Mouse (Mus musculus) stomach, embryonic 14.5 days (tissue): Measurements from ENCODE around the gene Morc4. TPM values are rescaled to one million over a fixed set of nuclear protein-coding genes. Genes with fewer than 3 reads are reported as not detected.

Experiments
- ATAC-seq: fragments of 200-750 bp; cut with Nextera tagmentation; 2 replicates; pipeline ENCODE4 v1.8.0; 2017; ENCODE audit warnings: low read depth, moderate TSS enrichment; ENCODE audit not compliant: insufficient number of reproducible peaks, insufficient read depth, low FRiP score
- H3K27ac ChIP-seq: fragments of 300-500 bp; sonication (generic); 2 replicates; pipeline ENCODE4 v1.5.1; 2014; ENCODE audit warnings: mild to moderate bottlenecking, low read length, moderate library complexity, mixed read lengths
- H3K27me3 ChIP-seq: fragments of 300-500 bp; sonication (generic); 2 replicates; pipeline ENCODE4 v1.6.1; 2014; ENCODE audit warnings: low read length, control low read depth, mixed read lengths; ENCODE audit not compliant: control insufficient read depth, insufficient read depth
- H3K36me3 ChIP-seq: fragments of 300-500 bp; sonication (generic); 2 replicates; pipeline ENCODE4 v1.6.1; 2014; ENCODE audit warnings: mild to moderate bottlenecking, control low read depth, low read length, moderate library complexity, mixed read lengths; ENCODE audit not compliant: control insufficient read depth, insufficient read depth
- H3K4me1 ChIP-seq: fragments of 300-500 bp; sonication (generic); 2 replicates; pipeline ENCODE4 v1.6.1; 2014; ENCODE audit warnings: low read length, control low read depth, mixed read lengths; ENCODE audit not compliant: control insufficient read depth, insufficient read depth
- H3K4me2 ChIP-seq: fragments of 300-500 bp; sonication (generic); replicated peaks from 2 replicates; pipeline ENCODE4 v1.6.1; 2014; ENCODE audit warnings: low read depth, low read length, control low read depth
- H3K4me3 ChIP-seq: fragments of 300-500 bp; sonication (generic); 2 replicates; pipeline ENCODE4 v1.5.1; 2014; ENCODE audit warnings: low read depth, low read length, control low read depth
- H3K9ac ChIP-seq: fragments of 300-500 bp; sonication (generic); replicated peaks from 2 replicates; pipeline ENCODE4 v1.6.1; 2014; ENCODE audit warnings: low read depth, mild to moderate bottlenecking, control low read depth, low read length, moderate library complexity, mixed read lengths
- H3K9me3 ChIP-seq: fragments of 300-500 bp; sonication (generic); 2 replicates; pipeline ENCODE4 v1.6.1; 2016; ENCODE audit warnings: low read depth, low read length, control low read depth; ENCODE audit not compliant: control insufficient read depth
- whole genome bisulfite sequencing: fragments of 180-500 bp; shearing (Covaris S2); extraction: QIAGEN DNeasy Blood & Tissue Kit; methylation state at CpG from one replicate; pipeline ENCODE4 v1.1.7; 2014; 5-methylcytosine and 5-hydroxymethylcytosine counted together
- polyA plus RNA-seq: library from polyadenylated mRNA; unstranded; fragments of >200 nt; fragmentation: Nextera tagmentation; extraction: Ambion mirVana; gene quantifications from 2 replicates; pipeline ENCODE4 v1.2.1, GENCODE M21; 2014

Gene Morc4
- 17.2 and 19.1 TPM in 2 replicates for polyA plus RNA-seq

GRCm38 (mm10) chrX:139870938-139871791, at the start of gene Morc4:
Gene Morc4 (minus strand): TSS chrX:139871677.
- peak within 1 kb of the TSS; percentile 42 for H3K9ac ChIP-seq
- H3K27ac ChIP-seq, result no peak within 1 kb of the TSS
- 19% methylated on average over 82 of the region's 87 CpGs for WGBS
- no peaks in the 10 kb centered on the region for H3K4me1 ChIP-seq
- peak within 1 kb of the TSS; percentile 52 for H3K4me3 ChIP-seq
- peak within 1 kb of the TSS; percentile 57 for H3K4me2 ChIP-seq
- H3K36me3 ChIP-seq, result no peaks in the 10 kb centered on the region
- H3K9me3 ChIP-seq, result no peaks in the 10 kb centered on the region
- ATAC-seq, result peak; percentile 92
- no peaks in the 10 kb centered on the region for H3K27me3 ChIP-seq

- Histone ChIP-seq H3K36me3 (no peaks in the 10 kb centered on the region), H3K9ac (no peak overlapping the region), H3K9me3 (no peaks in the 10 kb centered on the region), H3K27ac (no peak overlapping the region), H3K4me1 (no peaks in the 10 kb centered on the region), H3K4me3 (no peak overlapping the region), H3K27me3 (no peaks in the 10 kb centered on the region), H3K4me2 (no peak overlapping the region)
- WGBS, result 88% methylated on average over 4 of the region's 4 CpGs
- ATAC-seq, result no peak
These were observed 49.1 kb upstream of the Morc4 start for GRCm38 (mm10) chrX:139920572-139920971.

GRCm38 (mm10) chrX:139891387-139891786, 19.9 kb upstream of the Morc4 start:
- no peak for ATAC-seq
- no peak overlapping the region for H3K27ac ChIP-seq
- H3K9ac ChIP-seq, result no peak overlapping the region
- H3K27me3 ChIP-seq, result no peaks in the 10 kb centered on the region
- H3K36me3 ChIP-seq, result no peaks in the 10 kb centered on the region
- H3K4me1 ChIP-seq, result no peaks in the 10 kb centered on the region
- no peaks in the 10 kb centered on the region for H3K9me3 ChIP-seq
- 47% methylated on average over 1 of the region's 1 CpGs for WGBS
- H3K4me3 ChIP-seq, result no peak overlapping the region
- no peak overlapping the region for H3K4me2 ChIP-seq

- Histone ChIP-seq H3K27ac (no peak overlapping the region), H3K9me3 (no peaks in the 10 kb centered on the region)
- ATAC-seq, result no peak
These were observed 11.7 kb upstream of the Morc4 start for GRCm38 (mm10) chrX:139883221-139883620.

GRCm38 (mm10) chrX:139877936-139878335, 6.5 kb upstream of the Morc4 start:
- H3K4me1 ChIP-seq, result no peaks in the 10 kb centered on the region
- H3K4me2 ChIP-seq, result no peak overlapping the region
- 45% methylated on average over 3 of the region's 3 CpGs for WGBS
- H3K27ac ChIP-seq, result no peak overlapping the region
- no peak overlapping the region for H3K4me3 ChIP-seq
- H3K36me3 ChIP-seq, result no peaks in the 10 kb centered on the region
- no peak for ATAC-seq
- no peak overlapping the region for H3K9ac ChIP-seq
- no peaks in the 10 kb centered on the region for H3K9me3 ChIP-seq
- H3K27me3 ChIP-seq, result no peaks in the 10 kb centered on the region

More at GRCm38 (mm10) chrX:139883221-139883620, 11.7 kb upstream of the Morc4 start:
- Histone ChIP-seq H3K4me1 (no peaks in the 10 kb centered on the region), H3K36me3 (no peaks in the 10 kb centered on the region), H3K9ac (no peak overlapping the region), H3K4me3 (no peak overlapping the region), H3K27me3 (no peaks in the 10 kb centered on the region), H3K4me2 (no peak overlapping the region)

GRCm38 (mm10) chrX:139877105-139877504, 5.6 kb upstream of the Morc4 start:
- no peaks in the 10 kb centered on the region for H3K9me3 ChIP-seq
- no peaks in the 10 kb centered on the region for H3K36me3 ChIP-seq
- H3K4me3 ChIP-seq, result no peak overlapping the region
- no peak overlapping the region for H3K9ac ChIP-seq
- no peak overlapping the region for H3K4me2 ChIP-seq
- 72% methylated on average over 7 of the region's 7 CpGs for WGBS
- H3K27ac ChIP-seq, result no peak overlapping the region
- no peaks in the 10 kb centered on the region for H3K4me1 ChIP-seq
- ATAC-seq, result no peak
- H3K27me3 ChIP-seq, result no peaks in the 10 kb centered on the region

GRCm38 (mm10) chrX:139870300-139870711, 1.2 kb downstream of the Morc4 start:
- peak; percentile 44; the same call in 1 of the 2 replicates for ATAC-seq
- WGBS, result 19% methylated on average over 15 of the region's 15 CpGs

GRCm38 (mm10) chrX:139859402-139859801, 12.1 kb downstream of the Morc4 start:
- 56% methylated on average over 5 of the region's 5 CpGs for WGBS
- Histone ChIP-seq H3K27me3 (no peaks in the 10 kb centered on the region), H3K4me2 (no peak overlapping the region), H3K9me3 (no peaks in the 10 kb centered on the region), H3K9ac (no peak overlapping the region), H3K27ac (no peak overlapping the region), H3K36me3 (no peaks in the 10 kb centered on the region), H3K4me1 (no peaks in the 10 kb centered on the region), H3K4me3 (no peak overlapping the region)
- no peak for ATAC-seq

More at GRCm38 (mm10) chrX:139870300-139870711, 1.2 kb downstream of the Morc4 start:
- H3K4me2 ChIP-seq, result peak overlapping the region; percentile 57
- no peaks in the 10 kb centered on the region for H3K9me3 ChIP-seq
- H3K27me3 ChIP-seq, result no peaks in the 10 kb centered on the region
- no peaks in the 10 kb centered on the region for H3K4me1 ChIP-seq
- no peak overlapping the region for H3K27ac ChIP-seq
- no peaks in the 10 kb centered on the region for H3K36me3 ChIP-seq
- H3K4me3 ChIP-seq, result peak overlapping the region; percentile 52
- no peak overlapping the region for H3K9ac ChIP-seq
